Mouse (Mus musculus): ENCODE data around the gene Dnajc16. TPM values are rescaled to one million over a fixed set of nuclear protein-coding genes. Genes with fewer than 3 reads are reported as not detected.
A peak's percentile ranks its signal among the peaks of the same experiment; 100 is the strongest.

The Dnajc16 gene
- total and polyA plus RNA-seq, 2 experiments from 2014 or later, result 6.5 to 19.2 TPM

GRCm38 (mm10) chr4:141766668-141767352 lies 23.9 kb downstream of the Dnajc16 start:
- peaks cover 87% of the 10 kb centered on the region for H3K36me3 ChIP-seq (ENCODE audit: insufficient read depth)
- no peaks in the 10 kb centered on the region for H3K9me3 ChIP-seq (ENCODE audit: low read length)
- H3K4me3 ChIP-seq (ENCODE audit: low read depth, low read length), result no peak overlapping the region
- H3K27me3 ChIP-seq (ENCODE audit: insufficient read depth, low read length), result no peaks in the 10 kb centered on the region
- 25% methylated on average over 19 of the region's 19 CpGs for WGBS
- DNase-seq (peak; percentile 81), ATAC-seq (peak; percentile 68)
- peak overlapping the region; percentile 18; the same call in 1 of the 2 replicates for H3K9ac ChIP-seq
- H3K4me1 ChIP-seq (ENCODE audit: insufficient read depth), result 0 out of 2 replicates have a peak, but pooled peaks cover 7% of the 10 kb centered on the region
- no peak for TF ChIP-seq CTCF (IDR thresholded peaks at IDR 0.05; ENCODE audit: low read depth)
- no peak overlapping the region; the same call in 1 of the 2 replicates for H3K4me2 ChIP-seq (ENCODE audit: low read depth)
- peak overlapping the region; percentile 54 for H3K27ac ChIP-seq (ENCODE audit: low read depth, low read length)

- Histone ChIP-seq H3K27me3 (ENCODE audit: insufficient read depth, low read length) (no peaks in the 10 kb centered on the region), H3K4me2 (ENCODE audit: low read depth) (no peak overlapping the region; the same call in 1 of the 2 replicates), H3K36me3 (ENCODE audit: insufficient read depth) (peaks cover 81% of the 10 kb centered on the region), H3K4me1 (ENCODE audit: insufficient read depth) (0 out of 2 replicates have a peak, but pooled peaks cover 7% of the 10 kb centered on the region), H3K27ac (ENCODE audit: low read depth, low read length) (peak overlapping the region; percentile 54), H3K4me3 (ENCODE audit: low read depth, low read length) (no peak overlapping the region), H3K9ac (peak overlapping the region; percentile 18; the same call in 1 of the 2 replicates), H3K9me3 (ENCODE audit: low read length) (no peaks in the 10 kb centered on the region)
- ATAC-seq (peak; percentile 34; the same call in 1 of the 2 replicates), DNase-seq (peak; percentile 1)
- no peak for TF ChIP-seq CTCF (IDR thresholded peaks at IDR 0.05; ENCODE audit: low read depth)
- WGBS, result 53% methylated on average over 8 of the region's 8 CpGs
Observed at GRCm38 (mm10) chr4:141766316-141766667, 24.4 kb downstream of the Dnajc16 start.

DNA sequence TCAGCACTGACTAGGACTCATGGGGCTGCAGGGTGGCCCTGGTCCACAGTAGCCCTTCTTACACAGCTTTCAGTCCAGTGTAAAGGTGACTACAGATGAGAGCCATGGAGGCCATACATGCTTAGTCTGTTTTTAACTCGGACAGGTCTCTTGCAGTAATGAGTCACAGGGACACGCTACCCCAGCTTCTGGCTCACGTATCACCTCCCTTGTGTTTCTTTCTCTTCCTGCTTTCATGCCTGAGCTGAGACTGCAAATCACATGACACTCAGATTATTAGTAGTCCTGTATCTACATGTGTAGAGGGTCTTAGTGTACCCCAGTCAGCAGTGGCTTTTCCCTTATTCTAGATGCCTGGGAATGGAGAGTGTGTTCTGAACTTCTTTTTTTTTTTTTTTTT lies 25.7 kb downstream of the Dnajc16 start:
- Histone ChIP-seq H3K36me3 (ENCODE audit: insufficient read depth) (peaks cover 72% of the 10 kb centered on the region), H3K4me2 (ENCODE audit: low read depth) (no peak overlapping the region), H3K4me3 (ENCODE audit: low read depth, low read length) (no peak overlapping the region), H3K9ac (no peak overlapping the region), H3K27me3 (ENCODE audit: insufficient read depth, low read length) (no peaks in the 10 kb centered on the region), H3K4me1 (ENCODE audit: insufficient read depth) (0 out of 2 replicates have a peak, but pooled peaks cover 7% of the 10 kb centered on the region), H3K9me3 (ENCODE audit: low read length) (no peaks in the 10 kb centered on the region), H3K27ac (ENCODE audit: low read depth, low read length) (no peak overlapping the region)
- TF ChIP-seq CTCF (IDR thresholded peaks at IDR 0.05; ENCODE audit: low read depth), result no peak
- ATAC-seq (no peak), DNase-seq (no peak)
- 93% methylated on average over 3 of the region's 3 CpGs for WGBS

- Histone ChIP-seq H3K27ac (ENCODE audit: low read depth, low read length) (no peak overlapping the region), H3K4me1 (ENCODE audit: insufficient read depth) (0 out of 2 replicates have a peak, but pooled peaks cover 7% of the 10 kb centered on the region), H3K4me3 (ENCODE audit: low read depth, low read length) (no peak overlapping the region), H3K27me3 (ENCODE audit: insufficient read depth, low read length) (no peaks in the 10 kb centered on the region), H3K9me3 (ENCODE audit: low read length) (no peaks in the 10 kb centered on the region), H3K36me3 (ENCODE audit: insufficient read depth) (peaks cover 60% of the 10 kb centered on the region), H3K9ac (no peak overlapping the region), H3K4me2 (ENCODE audit: low read depth) (no peak overlapping the region)
- TF ChIP-seq CTCF (IDR thresholded peaks at IDR 0.05; ENCODE audit: low read depth), result no peak
- WGBS, result 96% methylated on average over 12 of the region's 12 CpGs
- ATAC-seq (no peak), DNase-seq (no peak)
Observed at GRCm38 (mm10) chr4:141763476-141763875, 27.3 kb downstream of the Dnajc16 start.

DNA sequence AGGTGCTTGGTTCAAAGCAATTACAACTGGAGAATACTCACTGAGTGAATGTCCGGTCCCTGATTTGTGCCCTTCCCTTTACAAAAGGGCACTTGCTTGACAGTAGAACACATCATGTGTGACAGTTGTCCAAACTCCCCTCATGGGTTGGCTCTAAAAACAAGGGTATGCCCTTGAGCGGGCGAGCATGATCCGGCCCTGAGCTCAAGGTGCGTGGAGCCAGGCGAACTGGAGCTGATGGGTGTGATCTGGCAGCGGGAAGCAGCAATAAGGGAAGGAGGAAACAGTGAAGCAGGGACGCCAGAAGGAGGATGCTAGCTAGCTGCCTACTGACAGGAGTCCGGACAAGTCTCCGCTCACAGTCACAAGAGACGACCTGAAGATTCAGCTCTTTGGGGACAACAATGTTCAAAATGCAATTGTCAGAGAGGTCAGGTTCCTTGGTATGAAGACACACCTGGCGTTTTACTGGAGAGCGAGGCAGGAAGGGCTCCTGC lies 28.6 kb downstream of the Dnajc16 start:
- no peaks in the 10 kb centered on the region for H3K9me3 ChIP-seq (ENCODE audit: low read length)
- no peak for ATAC-seq
- no peak overlapping the region for H3K4me2 ChIP-seq (ENCODE audit: low read depth)
- WGBS, result 93% methylated on average over 13 of the region's 13 CpGs
- DNase-seq, result no peak
- H3K27ac ChIP-seq (ENCODE audit: low read depth, low read length), result no peak overlapping the region
- no peak overlapping the region for H3K4me3 ChIP-seq (ENCODE audit: low read depth, low read length)
- no peak for TF ChIP-seq CTCF (IDR thresholded peaks at IDR 0.05; ENCODE audit: low read depth)
- peaks cover 47% of the 10 kb centered on the region for H3K36me3 ChIP-seq (ENCODE audit: insufficient read depth)
- H3K9ac ChIP-seq, result no peak overlapping the region
- H3K4me1 ChIP-seq (ENCODE audit: insufficient read depth), result 0 out of 2 replicates have a peak, but pooled peaks cover 7% of the 10 kb centered on the region
- no peaks in the 10 kb centered on the region for H3K27me3 ChIP-seq (ENCODE audit: insufficient read depth, low read length)

DNA sequence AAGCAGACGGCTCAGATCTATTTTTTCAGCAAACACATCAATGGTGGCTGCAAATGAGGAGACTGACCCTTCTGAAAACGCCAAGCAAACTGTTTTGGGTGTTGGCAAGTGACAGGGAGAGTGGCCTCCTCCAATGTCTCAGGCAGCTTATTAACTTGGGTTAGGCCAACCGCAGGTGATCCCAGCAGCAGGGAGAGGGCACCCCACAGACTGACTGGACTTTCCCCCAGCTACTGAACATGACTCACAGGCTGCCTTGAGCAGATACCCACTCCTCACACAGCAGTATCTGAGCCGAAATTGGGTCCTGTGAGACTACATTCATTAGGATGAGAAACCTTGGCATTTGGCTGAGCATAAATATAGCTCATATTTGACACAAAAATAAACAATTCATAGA lies 29.8 kb downstream of the Dnajc16 start:
- H3K27me3 ChIP-seq (ENCODE audit: insufficient read depth, low read length), result no peaks in the 10 kb centered on the region
- DNase-seq (no peak), ATAC-seq (no peak)
- no peak for TF ChIP-seq CTCF (IDR thresholded peaks at IDR 0.05; ENCODE audit: low read depth)
- 82% methylated on average over 4 of the region's 4 CpGs for WGBS
- H3K27ac ChIP-seq (ENCODE audit: low read depth, low read length), result no peak overlapping the region
- H3K4me2 ChIP-seq (ENCODE audit: low read depth), result no peak overlapping the region
- H3K9me3 ChIP-seq (ENCODE audit: low read length), result no peaks in the 10 kb centered on the region
- peaks cover 41% of the 10 kb centered on the region for H3K36me3 ChIP-seq (ENCODE audit: insufficient read depth)
- no peak overlapping the region for H3K4me3 ChIP-seq (ENCODE audit: low read depth, low read length)
- no peak overlapping the region for H3K9ac ChIP-seq
- H3K4me1 ChIP-seq (ENCODE audit: insufficient read depth), result no peaks in the 10 kb centered on the region

DNA sequence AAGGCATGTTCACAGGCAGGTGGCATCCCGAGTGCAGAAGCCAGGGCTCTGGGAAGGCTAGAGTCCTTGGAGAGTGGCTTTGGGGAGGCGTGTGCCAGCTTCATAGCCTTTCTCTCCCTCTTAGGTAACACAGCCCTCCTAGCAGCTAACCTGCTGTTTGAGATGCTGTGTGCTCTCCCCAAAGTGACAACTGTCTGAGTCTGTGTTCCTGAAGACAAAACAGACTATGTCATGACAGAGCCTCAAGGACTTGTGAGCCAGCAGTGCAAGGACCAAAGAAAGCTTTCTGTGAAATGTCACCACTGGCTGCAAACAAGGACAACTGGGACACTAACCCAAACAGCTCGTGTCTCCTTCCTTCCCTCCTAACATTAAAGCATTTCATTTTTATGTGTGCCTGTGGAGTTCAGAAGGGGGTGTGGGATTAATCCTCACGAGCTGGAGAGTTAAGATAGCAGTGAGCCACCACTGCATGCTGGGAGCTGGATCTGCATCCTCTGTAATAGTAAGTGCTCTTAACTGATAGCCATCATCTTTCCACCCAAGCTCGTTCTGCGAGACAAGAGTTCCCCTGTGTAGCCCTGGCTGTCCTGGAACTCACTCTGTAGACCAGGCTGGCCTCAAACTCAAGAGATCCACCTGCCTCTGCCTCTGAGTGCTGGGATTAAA lies 31.7 kb downstream of the Dnajc16 start:
- ATAC-seq, result no peak
- H3K27me3 ChIP-seq (ENCODE audit: insufficient read depth, low read length), result no peaks in the 10 kb centered on the region
- DNase-seq, result no peak

More for the DNA sequence above, 31.7 kb downstream of the Dnajc16 start:
- no peak overlapping the region for H3K9ac ChIP-seq
- H3K4me1 ChIP-seq (ENCODE audit: insufficient read depth), result no peaks in the 10 kb centered on the region
- 80% methylated on average over 6 of the region's 6 CpGs for WGBS
- H3K36me3 ChIP-seq (ENCODE audit: insufficient read depth), result peaks cover 26% of the 10 kb centered on the region
- H3K4me2 ChIP-seq (ENCODE audit: low read depth), result no peak overlapping the region
- no peaks in the 10 kb centered on the region for H3K9me3 ChIP-seq (ENCODE audit: low read length)
- no peak overlapping the region for H3K27ac ChIP-seq (ENCODE audit: low read depth, low read length)
- H3K4me3 ChIP-seq (ENCODE audit: low read depth, low read length), result no peak overlapping the region
- no peak for TF ChIP-seq CTCF (IDR thresholded peaks at IDR 0.05; ENCODE audit: low read depth)
